Mouse (Mus musculus): ENCODE measurements at regions not wholly inside any gene's neighbourhood (a gene's known extent, or its start where the extent isn't known, plus 50 kb on each side); places are given as distances from the start of the nearest gene placed in this dataset.

DNA sequence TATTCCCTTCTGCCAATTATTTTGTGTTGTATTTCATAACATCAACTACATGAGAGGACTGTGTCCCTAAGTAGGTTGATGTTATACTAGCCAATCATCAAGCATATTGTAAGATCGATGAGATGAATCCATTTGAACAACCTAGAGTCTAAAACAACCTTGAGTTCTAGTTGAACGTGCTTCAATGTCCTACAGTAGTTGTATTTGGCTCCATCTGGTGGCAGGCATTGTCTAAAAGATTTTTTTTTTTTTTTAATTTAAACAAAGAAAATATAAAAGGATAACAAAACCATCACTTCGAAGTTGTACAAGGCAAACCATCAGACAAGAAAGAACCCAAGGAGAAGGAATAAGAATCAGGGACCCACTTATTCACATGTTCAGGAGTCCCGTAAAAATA lies 114.4 kb downstream of the Pih1d3 start:
- DNase-seq (ENCODE audit: low read depth, low spot score): peak; percentile 55

GRCm38 (mm10) chr1:31363971-31364370 lies 141.3 kb downstream of the Pih1d3 start:
- DNase-seq (ENCODE audit: low read depth, low spot score): no peak

DNA sequence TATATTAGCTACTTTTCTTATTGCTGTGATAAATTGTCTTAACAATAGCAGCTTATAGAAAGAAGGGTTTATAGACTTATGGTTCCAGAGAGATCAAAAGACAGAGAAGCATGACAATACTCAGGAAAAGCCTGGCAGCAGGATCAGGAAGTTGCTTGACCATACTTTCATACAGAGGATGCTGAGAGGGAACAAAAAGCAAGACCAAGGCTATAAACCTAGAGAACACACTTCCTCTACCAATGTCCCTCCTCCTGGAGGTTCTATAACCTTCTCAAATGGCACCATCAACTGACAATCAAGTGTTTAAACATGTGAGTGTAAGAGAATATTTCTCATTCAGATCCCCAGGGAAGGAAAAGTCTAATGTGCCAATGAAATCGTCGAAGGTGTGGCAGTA lies 154.7 kb downstream of the Pih1d3 start:
- DNase-seq (ENCODE audit: low read depth, low spot score): no peak

DNA sequence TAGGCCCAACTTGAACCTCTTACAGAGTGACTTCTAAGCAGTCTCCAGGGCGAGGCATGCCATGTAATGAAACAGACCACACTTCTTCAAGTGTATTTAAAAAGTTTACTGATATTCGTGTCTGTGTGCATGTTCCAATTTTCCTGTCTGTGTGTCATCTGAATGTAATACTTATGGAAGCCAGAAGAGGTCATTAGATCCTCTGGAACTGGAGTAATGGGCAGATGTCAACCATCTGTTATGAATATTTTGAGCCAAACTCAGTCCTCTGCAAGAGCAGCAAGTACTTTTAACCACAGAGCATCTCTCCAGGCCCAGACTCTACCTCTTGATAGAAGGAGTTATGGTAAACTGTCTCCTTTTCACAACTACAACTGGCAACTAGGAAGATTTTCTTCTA lies 156.4 kb downstream of the Pih1d3 start:
- peak; percentile 33 for DNase-seq (ENCODE audit: low read depth, low spot score)

DNA sequence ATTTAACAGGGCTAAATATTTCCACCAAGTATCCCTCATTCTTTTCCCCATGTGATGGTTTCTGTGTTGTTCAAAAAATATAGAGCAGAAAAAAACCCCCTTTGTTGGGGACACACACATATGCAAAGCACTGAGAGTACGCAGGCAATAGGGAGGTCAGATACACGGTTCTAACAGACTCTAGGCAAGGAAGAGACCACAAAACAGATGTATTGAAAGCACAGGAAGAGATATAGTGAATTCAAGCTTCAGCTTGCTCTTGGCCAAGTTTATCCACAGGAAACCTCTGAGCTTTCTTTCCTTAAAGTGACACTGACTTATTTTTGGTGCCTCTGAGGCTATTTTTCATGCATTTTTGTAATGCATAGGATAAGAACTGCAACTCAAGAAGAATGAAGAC lies 157.7 kb downstream of the Pih1d3 start:
- no peak for DNase-seq (ENCODE audit: low read depth, low spot score)

DNA sequence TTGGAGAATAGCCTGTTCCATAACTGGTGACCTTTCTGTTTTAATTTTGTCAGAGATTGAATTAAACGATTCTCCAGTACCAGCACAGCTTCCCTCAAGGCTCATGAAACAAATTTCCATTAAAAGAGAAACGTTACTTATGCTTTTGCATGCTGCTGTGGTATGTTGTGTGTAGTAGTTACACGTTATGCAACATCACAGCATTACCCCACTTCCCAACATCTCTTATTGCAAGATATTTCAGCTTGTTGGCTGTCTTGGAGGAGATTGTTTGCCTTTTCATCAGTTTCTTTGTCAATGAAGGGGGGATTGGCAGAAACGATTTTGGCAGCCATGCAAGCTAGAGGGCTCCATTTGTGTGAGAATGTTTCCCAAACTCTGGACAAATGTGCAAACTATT lies 159.6 kb downstream of the Pih1d3 start:
- DNase-seq (ENCODE audit: low read depth, low spot score): no peak
